Mouse (Mus musculus) testis, adult 2 months (tissue): ENCODE measurements around the gene Pld2. TPM values are rescaled to one million over a fixed set of nuclear protein-coding genes. Genes with fewer than 3 reads are reported as not detected.
"Not testable (repeated sequence)": the region's sequence is repeated elsewhere in the genome, so short reads cannot be mapped to it uniquely, and the experiment has no call there.

Experiments used
- H3K27ac ChIP-seq: fragments of 200-500 bp; 2 replicates; pipeline ENCODE4 v1.5.1; 2012; ENCODE audit warnings: low read depth, low read length; ENCODE audit not compliant: control insufficient read depth, insufficient read depth
- H3K27me3 ChIP-seq: fragments of 200-500 bp; 2 replicates; pipeline ENCODE4 v1.6.1; 2012; ENCODE audit warnings: mild to moderate bottlenecking, low read length, moderate library complexity; ENCODE audit not compliant: control insufficient read depth, insufficient read depth
- H3K36me3 ChIP-seq: fragments of 200-500 bp; 2 replicates; pipeline ENCODE4 v1.6.1; 2012; ENCODE audit warnings: mild to moderate bottlenecking, low read length; ENCODE audit not compliant: control insufficient read depth, insufficient read depth
- H3K4me1 ChIP-seq: fragments of 200-500 bp; 2 replicates; pipeline ENCODE4 v1.6.1; 2012; ENCODE audit warnings: low read length; ENCODE audit not compliant: control insufficient read depth, insufficient read depth
- H3K4me3 ChIP-seq: fragments of 200-500 bp; 2 replicates; pipeline ENCODE4 v1.5.1; 2012; ENCODE audit warnings: low read depth, mild to moderate bottlenecking, low read length, moderate library complexity, mixed read lengths; ENCODE audit not compliant: control insufficient read depth
- CTCF ChIP-seq: fragments of 200-500 bp; IDR thresholded peaks from 2 replicates; pipeline ENCODE4 v1.5.1; 2012; ENCODE audit warnings: low read depth, mild to moderate bottlenecking, inconsistent platforms, low read length, moderate library complexity; ENCODE audit not compliant: control insufficient read depth, insufficient read depth, insufficient replicate concordance
- POLR2A ChIP-seq: fragments of 200-500 bp; IDR thresholded peaks from 2 replicates; pipeline ENCODE4 v1.6.1; 2012; ENCODE audit warnings: low read depth, mild to moderate bottlenecking, inconsistent platforms, low read length, moderate library complexity; ENCODE audit not compliant: control insufficient read depth
- polyA plus RNA-seq: library from polyadenylated mRNA; depleted of rRNA; stranded (reverse); fragments of >200 nt; gene quantifications from 2 replicates; pipeline ENCODE4 v1.2.3, GENCODE M21; 2012

Pld2 gene
- polyA plus RNA-seq, 1 experiment = 1.2 TPM

- H3K36me3 ChIP-seq = no peaks in the 10 kb centered on the region
- peaks cover 16% of the 10 kb centered on the region for H3K4me1 ChIP-seq
- no peaks in the 10 kb centered on the region for H3K27me3 ChIP-seq
- no peak overlapping the region for H3K4me3 ChIP-seq
- TF ChIP-seq CTCF = no peak
- no peak overlapping the region for H3K27ac ChIP-seq
These were observed 24.5 kb downstream of the Pld2 start for GRCm38 (mm10) chr11:70564276-70564873.

- Histone ChIP-seq H3K36me3 (no peaks in the 10 kb centered on the region), H3K27me3 (no peaks in the 10 kb centered on the region), H3K4me1 (peaks cover 14% of the 10 kb centered on the region), H3K4me3 (no peak overlapping the region), H3K27ac (no peak overlapping the region)
- TF ChIP-seq CTCF (no peak), POLR2A (no peak)
These were observed 26.7 kb downstream of the Pld2 start for GRCm38 (mm10) chr11:70566586-70566985.

- H3K36me3 ChIP-seq, H3K4me1 ChIP-seq, H3K4me3 ChIP-seq, H3K27ac ChIP-seq, H3K27me3 ChIP-seq: not testable (repeated sequence)
These were observed 30.8 kb downstream of the Pld2 start for GRCm38 (mm10) chr11:70570614-70571013.

- Histone ChIP-seq H3K4me3 (no peak overlapping the region), H3K36me3 (no peaks in the 10 kb centered on the region), H3K27me3 (no peaks in the 10 kb centered on the region), H3K27ac (no peak overlapping the region), H3K4me1 (no peaks in the 10 kb centered on the region)
- TF ChIP-seq POLR2A = no peak
- no peak for TF ChIP-seq CTCF
These were observed 31.8 kb downstream of the Pld2 start for GRCm38 (mm10) chr11:70571641-70572040.

- TF ChIP-seq CTCF = no peak
- no peak for TF ChIP-seq POLR2A
- Histone ChIP-seq H3K36me3 (no peaks in the 10 kb centered on the region), H3K27me3 (no peaks in the 10 kb centered on the region), H3K4me3 (no peak overlapping the region), H3K27ac (no peak overlapping the region), H3K4me1 (no peaks in the 10 kb centered on the region)
These were observed 32.6 kb downstream of the Pld2 start for GRCm38 (mm10) chr11:70572348-70572902.

GRCm38 (mm10) chr11:70573872-70574271 lies 34.0 kb downstream of the Pld2 start:
- H3K27me3 ChIP-seq = no peaks in the 10 kb centered on the region
- H3K27ac ChIP-seq = no peak overlapping the region
- no peak overlapping the region for H3K4me3 ChIP-seq
- no peaks in the 10 kb centered on the region for H3K4me1 ChIP-seq
- TF ChIP-seq CTCF (no peak), POLR2A (no peak)
- no peaks in the 10 kb centered on the region for H3K36me3 ChIP-seq

- Histone ChIP-seq H3K4me1 (no peaks in the 10 kb centered on the region), H3K27ac (no peak overlapping the region)
These were observed 37.3 kb downstream of the Pld2 start for GRCm38 (mm10) chr11:70577201-70577600.

GRCm38 (mm10) chr11:70578962-70579361 lies 39.1 kb downstream of the Pld2 start:
- no peaks in the 10 kb centered on the region for H3K36me3 ChIP-seq
- no peaks in the 10 kb centered on the region for H3K27me3 ChIP-seq
- no peak overlapping the region for H3K4me3 ChIP-seq
- no peaks in the 10 kb centered on the region for H3K4me1 ChIP-seq
- no peak for TF ChIP-seq CTCF
- no peak overlapping the region for H3K27ac ChIP-seq

More at GRCm38 (mm10) chr11:70577201-70577600, 37.3 kb downstream of the Pld2 start:
- no peaks in the 10 kb centered on the region for H3K36me3 ChIP-seq
- H3K4me3 ChIP-seq = no peak overlapping the region
- no peaks in the 10 kb centered on the region for H3K27me3 ChIP-seq
- TF ChIP-seq CTCF (no peak), POLR2A (no peak)
